Mouse (Mus musculus) B cell, adult 67 days (primary cell): Measurements from ENCODE around the gene Gm9049. TPM values are rescaled to one million over a fixed set of nuclear protein-coding genes. Genes with fewer than 3 reads are reported as not detected.

Source experiments
- total RNA-seq, 2 experiments: library from RNA; stranded (reverse); gene quantifications; 4 replicates each; pipeline ENCODE4 v1.2.4; 2023

Gm9049 gene
- not detected for total RNA-seq

GRCm38 (mm10) chr10:118354005-118354404 is at the start of gene Gm9049:
Gene Gm9049, minus strand, starts transcription at chr10:118354105.

DNA sequence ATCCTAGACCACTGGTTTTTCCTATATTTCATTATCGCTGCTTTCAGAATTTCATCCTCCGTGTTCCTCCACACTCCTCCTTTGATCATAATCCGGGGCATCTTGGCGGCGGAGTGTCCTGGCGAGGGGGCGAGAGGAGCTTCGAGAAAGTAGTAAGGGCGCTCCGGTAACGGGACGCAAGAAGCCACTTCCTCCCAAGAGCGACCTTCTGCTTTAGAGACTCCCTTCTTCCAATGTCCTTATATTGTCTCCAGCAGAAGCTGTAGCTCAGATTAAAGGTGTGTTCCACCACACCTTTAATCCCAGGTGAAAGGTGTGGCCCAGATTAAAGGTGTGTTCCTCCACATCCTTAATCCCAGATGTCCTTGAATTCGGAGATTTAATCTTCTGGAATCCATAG is 5.3 kb downstream of the Gm9049 start, which contains the start of gene Gm9048:
Gene Gm9048, minus strand, starts transcription at position 101 of the 400 bp plus-strand sequence.

GRCm38 (mm10) chr10:118343155-118343554 is 10.8 kb downstream of the Gm9049 start, which contains the start of gene Gm9046:
Gene Gm9046, minus strand, starts transcription at chr10:118343255.

GRCm38 (mm10) chr10:118337731-118338130 is 16.2 kb downstream of the Gm9049 start, which contains the start of gene Gm9045:
Gene Gm9045, minus strand, starts transcription at chr10:118337831.

DNA sequence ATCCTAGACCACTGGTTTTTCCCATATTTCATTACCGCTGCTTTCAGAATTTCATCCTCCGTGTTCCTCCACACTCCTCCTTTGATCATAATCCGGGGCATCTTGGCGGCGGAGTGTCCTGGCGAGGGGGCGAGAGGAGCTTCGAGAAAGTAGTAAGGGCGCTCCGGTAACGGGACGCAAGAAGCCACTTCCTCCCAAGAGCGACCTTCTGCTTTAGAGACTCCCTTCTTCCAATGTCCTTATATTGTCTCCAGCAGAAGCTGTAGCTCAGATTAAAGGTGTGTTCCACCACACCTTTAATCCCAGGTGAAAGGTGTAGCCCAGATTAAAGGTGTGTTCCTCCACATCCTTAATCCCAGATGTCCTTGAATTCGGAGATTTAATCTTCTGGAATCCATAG is 21.6 kb downstream of the Gm9049 start, which contains the start of gene Gm9044:
Gene Gm9044, minus strand, starts transcription at position 101 of the 400 bp plus-strand sequence.

GRCm38 (mm10) chr10:118326869-118327268 is 27.0 kb downstream of the Gm9049 start, which contains the start of gene Gm9040:
Gene Gm9040, minus strand, starts transcription at chr10:118326969.

Other genes with a start within 250 kb of the Gm9049 start
- gene Mdm1, start 212.3 kb downstream of the Gm9049 start, total RNA-seq, result 10 to 100 TPM; 12.3 to 13.8 TPM
- not detected for gene Il22, start 149.2 kb downstream of the Gm9049 start, total RNA-seq
- gene Gm32717, start 113.3 kb downstream of the Gm9049 start, total RNA-seq, result 1 to 10 TPM in 1 of 2 experiments, under 1 TPM in 1; 0.62 to 1.0 TPM
- 1 to 10 TPM in 1 of 2 experiments, under 1 TPM in 1; 0.62 to 1.0 TPM for gene Gm32802, start 95.4 kb downstream of the Gm9049 start, total RNA-seq
- gene Iltifb, start 59.1 kb downstream of the Gm9049 start, total RNA-seq, result not detected
- gene Gm9040, start 27.1 kb downstream of the Gm9049 start, total RNA-seq, result not detected
- gene Gm9044, start 21.7 kb downstream of the Gm9049 start, total RNA-seq, result not detected
- not detected for gene Gm9045, start 16.3 kb downstream of the Gm9049 start, total RNA-seq
- gene Gm9046, start 10.8 kb downstream of the Gm9049 start, total RNA-seq, result not detected
- not detected for gene Gm9048, start 5.4 kb downstream of the Gm9049 start, total RNA-seq
- gene Ifng, start 86.9 kb upstream of the Gm9049 start, total RNA-seq, result 1 to 10 TPM; 1.5 to 1.7 TPM